Mouse (Mus musculus): Measurements from ENCODE around the gene Sfrp2. TPM values are rescaled to one million over a fixed set of nuclear protein-coding genes. Genes with fewer than 3 reads are reported as not detected.

The Sfrp2 gene
- polyA plus RNA-seq, 1 experiment from 2014 or later = 160 TPM

DNA sequence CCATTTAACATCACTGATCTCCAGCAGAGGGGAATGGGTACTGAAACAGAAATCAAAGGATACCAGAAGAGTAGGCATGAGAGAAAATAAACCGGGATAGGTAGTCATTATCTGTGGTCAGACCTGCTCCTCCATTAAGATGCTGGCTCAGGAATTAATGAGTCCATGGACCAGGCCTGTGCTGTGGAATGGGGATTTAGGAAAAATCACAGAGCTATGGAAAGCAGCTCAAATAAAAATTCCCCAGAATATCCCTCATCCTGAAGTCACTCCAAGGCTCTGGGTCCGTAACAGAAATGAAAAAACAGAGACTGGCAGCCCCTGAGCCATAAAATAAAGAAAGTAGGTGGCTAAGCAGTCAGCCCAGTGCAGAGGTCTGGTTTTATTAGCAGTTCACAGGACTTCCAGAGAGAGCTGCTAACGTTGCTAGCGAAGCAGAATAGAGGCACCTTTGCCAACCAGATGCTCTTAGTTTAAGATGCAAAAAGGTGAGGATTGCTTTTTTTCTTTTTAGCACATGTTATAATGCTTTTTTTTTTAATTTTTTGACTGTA lies 50.3 kb downstream of the Sfrp2 start:
- Histone ChIP-seq H3K27me3 (ENCODE audit: control insufficient read depth, insufficient read depth, low read length) (no peaks in the 10 kb centered on the region), H3K4me3 (ENCODE audit: low read depth, low read length) (no peak overlapping the region), H3K9me3 (replicated peaks; ENCODE audit: control insufficient read depth, low read length) (no peaks in the 10 kb centered on the region), H3K27ac (replicated peaks; ENCODE audit: low read depth, low read length) (no peak overlapping the region), H3K36me3 (replicated peaks; ENCODE audit: control insufficient read depth, insufficient read depth, low read depth, low read length) (no peaks in the 10 kb centered on the region), H3K4me2 (ENCODE audit: low read depth, low read length) (no peak overlapping the region), H3K9ac (replicated peaks; ENCODE audit: low read length) (no peak overlapping the region), H3K4me1 (ENCODE audit: control insufficient read depth, insufficient read depth, low read length) (no peaks in the 10 kb centered on the region)
- WGBS = 85% methylated on average over 4 of the region's 4 CpGs
- ATAC-seq (replicated peaks; ENCODE audit: insufficient number of reproducible peaks, low FRiP score, low TSS enrichment, low read depth) (no peak), DNase-seq (ENCODE audit: low spot score) (no peak)

DNA sequence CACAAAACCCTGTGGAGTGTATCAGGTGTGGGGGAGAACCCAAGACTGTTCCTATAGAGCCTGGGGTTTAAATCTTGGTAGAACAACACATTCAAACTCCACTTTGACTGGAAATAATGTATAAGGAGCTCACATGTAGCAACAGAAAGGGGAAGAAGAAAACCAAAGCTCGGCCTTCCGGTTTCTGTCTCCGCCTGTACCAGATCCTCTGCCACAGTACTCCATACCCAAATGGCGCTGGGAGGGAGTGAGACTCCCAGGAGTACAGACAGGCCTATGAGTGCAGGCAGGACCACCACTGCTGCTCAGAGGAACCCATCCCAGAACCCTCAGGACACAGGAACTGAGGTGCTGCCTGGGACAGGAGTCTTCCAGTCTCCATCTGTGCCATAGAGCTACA lies 57.7 kb downstream of the Sfrp2 start:
- WGBS = 97% methylated on average over 4 of the region's 4 CpGs

More for the DNA sequence above, 57.7 kb downstream of the Sfrp2 start:
- DNase-seq (ENCODE audit: low spot score) (no peak), ATAC-seq (replicated peaks; ENCODE audit: insufficient number of reproducible peaks, low FRiP score, low TSS enrichment, low read depth) (no peak)
- Histone ChIP-seq H3K27me3 (ENCODE audit: control insufficient read depth, insufficient read depth, low read length) (no peaks in the 10 kb centered on the region), H3K4me1 (ENCODE audit: control insufficient read depth, insufficient read depth, low read length) (no peaks in the 10 kb centered on the region), H3K9me3 (replicated peaks; ENCODE audit: control insufficient read depth, low read length) (no peaks in the 10 kb centered on the region), H3K36me3 (replicated peaks; ENCODE audit: control insufficient read depth, insufficient read depth, low read depth, low read length) (no peaks in the 10 kb centered on the region), H3K27ac (replicated peaks; ENCODE audit: low read depth, low read length) (no peak overlapping the region), H3K4me3 (ENCODE audit: low read depth, low read length) (no peak overlapping the region), H3K4me2 (ENCODE audit: low read depth, low read length) (no peak overlapping the region), H3K9ac (replicated peaks; ENCODE audit: low read length) (no peak overlapping the region)

Other genes starting within 250 kb of the Sfrp2 start
- 2.9 and 3.1 TPM in 2 replicates for gene Tlr2, start 75.4 kb downstream of the Sfrp2 start, polyA plus RNA-seq (2014; fragmentation: Nextera tagmentation; extraction: Ambion mirVana)